ENCODE assay signal across 19 mouse cellular contexts in the genomic region with DNA sequence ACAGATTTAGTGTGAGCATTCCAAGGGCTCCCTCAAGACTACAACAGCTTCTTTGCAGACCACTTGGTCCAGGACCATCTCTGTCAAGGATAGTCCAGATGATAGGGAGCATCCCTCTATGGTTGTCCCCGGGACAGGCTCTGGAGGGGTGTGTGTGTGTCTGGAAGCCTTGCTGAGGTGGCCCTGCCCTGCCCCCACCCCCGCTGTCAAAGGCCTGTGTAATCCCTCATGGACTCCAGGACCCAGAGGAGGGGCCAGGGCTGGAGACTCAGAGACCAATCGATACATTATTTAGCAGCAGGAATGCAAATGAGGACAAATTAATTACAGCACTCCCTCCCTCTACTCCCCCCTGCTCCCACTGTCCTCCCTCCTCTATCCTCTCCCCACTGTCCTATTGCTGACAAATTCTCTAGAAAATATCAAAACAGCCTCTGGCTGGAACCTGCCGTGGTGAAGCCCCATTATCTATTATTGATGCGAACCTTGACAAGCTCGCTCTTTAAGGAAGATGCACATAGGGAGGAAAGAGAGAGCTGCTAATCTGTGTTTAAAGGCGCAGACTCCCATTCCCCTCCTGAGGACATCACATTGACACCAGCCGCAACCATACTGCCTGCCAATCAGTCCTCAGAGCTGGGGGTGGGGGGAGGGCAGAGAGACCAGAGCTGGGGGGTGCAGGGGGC. TPM values are rescaled to one million over a fixed set of nuclear protein-coding genes. Genes with fewer than 3 reads are reported as not detected.
DNase-seq lines count a peak whose midpoint lies in the region; ATAC-seq lines count a peak whose summit lies in the region.
"Had no signal": no experiment of that assay in that cellular context is flagged by ENCODE, and none has a peak within 500 bp of the region (broad histone marks: within the 10 kb centered on the region; RNA-seq: fewer than 3 reads in every experiment).

No protein-coding gene starts in this region.

- peak overlapping the region; percentile 51 for H3K27ac ChIP-seq in hindbrain, embryonic 11.5 days (ENCODE audit: low read depth, low read length)
- 0 out of 2 replicates have a peak overlapping the region, but pooled peaks have one; percentile 15 for H3K27ac ChIP-seq in hindbrain, embryonic 14.5 days
- H3K27ac ChIP-seq in midbrain, embryonic 13.5 days: peak overlapping the region; percentile 79
- H3K27ac ChIP-seq in neural tube, embryonic 14.5 days (ENCODE audit: low read depth, low read length): peak overlapping the region; percentile 28
- H3K27ac ChIP-seq: kidney, postnatal 0 days; limb, embryonic 13.5 days; liver, embryonic 13.5 days; macrophage had no signal

- H3K36me3 ChIP-seq in hindbrain, embryonic 11.5 days (ENCODE audit: control insufficient read depth, insufficient read depth, low read length): no peaks in the 10 kb centered on the region
- no peaks in the 10 kb centered on the region for H3K36me3 ChIP-seq in hindbrain, embryonic 14.5 days (replicated peaks; ENCODE audit: control insufficient read depth, insufficient read depth)
- H3K36me3 ChIP-seq in midbrain, embryonic 13.5 days: no peaks in the 10 kb centered on the region
- no peaks in the 10 kb centered on the region for H3K36me3 ChIP-seq in neural tube, embryonic 14.5 days (ENCODE audit: control insufficient read depth, insufficient read depth, low read length)
- H3K36me3 ChIP-seq: limb, embryonic 13.5 days; liver, embryonic 13.5 days had no signal

- ATAC-seq in hindbrain, embryonic 11.5 days (ENCODE audit: low FRiP score): peak; percentile 69
- no peak; the same call in 1 of the 2 replicates for ATAC-seq in hindbrain, embryonic 14.5 days (ENCODE audit: low FRiP score)
- ATAC-seq in midbrain, embryonic 13.5 days: peak; percentile 79
- peak; percentile 28; the same call in 1 of the 2 replicates for ATAC-seq in neural tube, embryonic 14.5 days (ENCODE audit: low read depth)
- ATAC-seq: intestine, postnatal 0 days had no signal

- no peak overlapping the region for H3K4me3 ChIP-seq in hindbrain, embryonic 11.5 days (ENCODE audit: low read depth, low read length)
- H3K4me3 ChIP-seq in hindbrain, embryonic 14.5 days (replicated peaks; ENCODE audit: low read length): no peak overlapping the region
- no peak overlapping the region for H3K4me3 ChIP-seq in midbrain, embryonic 13.5 days (replicated peaks)
- H3K4me3 ChIP-seq in neural tube, embryonic 14.5 days (ENCODE audit: low read depth, low read length): no peak overlapping the region
- H3K4me3 ChIP-seq: limb, embryonic 13.5 days; liver, embryonic 13.5 days had no signal

- peak; percentile 43 for DNase-seq in hindbrain, embryonic 11.5 days (ENCODE audit: low spot score)
- DNase-seq in hindbrain, embryonic 14.5 days (ENCODE audit: low spot score): no peak
- DNase-seq in urinary bladder, postnatal 14 days (ENCODE audit: low spot score): no peak
- no peak for DNase-seq in right cerebral cortex, adult 2 months (ENCODE audit: low spot score in 2 of 2)
- no peak for DNase-seq in cerebellum, postnatal 10 days
- DNase-seq: adrenal gland, adult 8-10 months; cerebellum, postnatal 14 days; embryo, embryonic 11 days; gastrocnemius, postnatal 10 days; heart, adult 18-20 months; liver, embryonic 13.5 days; lung, embryonic 14.5 days; thymus, postnatal 25 days had no signal

- no peak overlapping the region for H3K4me2 ChIP-seq in hindbrain, embryonic 11.5 days (replicated peaks; ENCODE audit: low read depth, low read length)
- H3K4me2 ChIP-seq in hindbrain, embryonic 14.5 days (replicated peaks): 0 out of 2 replicates have a peak overlapping the region, but pooled peaks have one; percentile 11
- 0 out of 2 replicates have a peak overlapping the region, but pooled peaks have one; percentile 14 for H3K4me2 ChIP-seq in midbrain, embryonic 13.5 days (replicated peaks)
- no peak overlapping the region for H3K4me2 ChIP-seq in neural tube, embryonic 14.5 days (ENCODE audit: low read depth, low read length)
- H3K4me2 ChIP-seq: limb, embryonic 13.5 days; liver, embryonic 13.5 days; lung, embryonic 14.5 days had no signal

- 0 out of 2 replicates have a peak, but pooled peaks cover 3% of the 10 kb centered on the region for H3K4me1 ChIP-seq in hindbrain, embryonic 11.5 days (replicated peaks; ENCODE audit: control insufficient read depth, insufficient read depth, low read length)
- H3K4me1 ChIP-seq in hindbrain, embryonic 14.5 days (replicated peaks; ENCODE audit: control insufficient read depth, insufficient read depth, low read length): peaks cover 9% of the 10 kb centered on the region
- H3K4me1 ChIP-seq in midbrain, embryonic 13.5 days (replicated peaks): peaks cover 18% of the 10 kb centered on the region
- 0 out of 2 replicates have a peak, but pooled peaks cover 10% of the 10 kb centered on the region for H3K4me1 ChIP-seq in neural tube, embryonic 14.5 days (ENCODE audit: control insufficient read depth, insufficient read depth, low read length)
- H3K4me1 ChIP-seq: limb, embryonic 13.5 days; liver, embryonic 13.5 days had no signal

- H3K9me3 ChIP-seq in hindbrain, embryonic 11.5 days (ENCODE audit: control insufficient read depth, low read length): no peaks in the 10 kb centered on the region
- no peaks in the 10 kb centered on the region for H3K9me3 ChIP-seq in hindbrain, embryonic 14.5 days (ENCODE audit: control insufficient read depth, low read length)
- H3K9me3 ChIP-seq in midbrain, embryonic 13.5 days: no peaks in the 10 kb centered on the region
- H3K9me3 ChIP-seq in neural tube, embryonic 14.5 days (ENCODE audit: control insufficient read depth, low read length): no peaks in the 10 kb centered on the region
- H3K9me3 ChIP-seq: limb, embryonic 13.5 days; liver, embryonic 13.5 days had no signal

- no peak overlapping the region for H3K9ac ChIP-seq in hindbrain, embryonic 11.5 days (ENCODE audit: low read depth, low read length)
- H3K9ac ChIP-seq in hindbrain, embryonic 14.5 days: no peak overlapping the region
- no peak overlapping the region for H3K9ac ChIP-seq in midbrain, embryonic 13.5 days (replicated peaks)
- no peak overlapping the region for H3K9ac ChIP-seq in neural tube, embryonic 14.5 days (replicated peaks; ENCODE audit: low read depth, low read length)
- H3K9ac ChIP-seq: limb, embryonic 13.5 days; liver, embryonic 13.5 days; lung, embryonic 14.5 days had no signal

- no peaks in the 10 kb centered on the region for H3K27me3 ChIP-seq in hindbrain, embryonic 11.5 days (ENCODE audit: control insufficient read depth, insufficient read depth, low read length)
- H3K27me3 ChIP-seq in hindbrain, embryonic 14.5 days (ENCODE audit: control insufficient read depth, insufficient read depth, low read length): no peaks in the 10 kb centered on the region
- H3K27me3 ChIP-seq in midbrain, embryonic 13.5 days: no peaks in the 10 kb centered on the region
- no peaks in the 10 kb centered on the region for H3K27me3 ChIP-seq in neural tube, embryonic 14.5 days (ENCODE audit: control insufficient read depth, insufficient read depth, low read length)

- WGBS in hindbrain, embryonic 11.5 days: 31% methylated on average over 8 of the region's 8 CpGs
- WGBS in hindbrain, embryonic 14.5 days: 16% methylated on average over 8 of the region's 8 CpGs
- WGBS in midbrain, embryonic 13.5 days: 14% methylated on average over 8 of the region's 8 CpGs
- 18% methylated on average over 8 of the region's 8 CpGs for WGBS in neural tube, embryonic 14.5 days

RNA-seq across cellular contexts. Expression of a gene that starts 33.4 kb away (rescaled TPM):
- 13.3 and 14.3 TPM in 2 replicates for polyA plus RNA-seq in hindbrain, embryonic 11.5 days (2014; fragmentation: Nextera tagmentation; extraction: Ambion mirVana)
- 19.9 and 22.3 TPM in 2 replicates for polyA plus RNA-seq in hindbrain, embryonic 14.5 days (2014; fragmentation: Nextera tagmentation; extraction: Ambion mirVana)
- polyA plus RNA-seq in midbrain, embryonic 13.5 days (2015; fragmentation: Nextera tagmentation; extraction: Ambion mirVana): 16.7 and 19.8 TPM in 2 replicates
- polyA plus RNA-seq in neural tube, embryonic 14.5 days (2014; fragmentation: Nextera tagmentation; extraction: Ambion mirVana): 18.9 and 21.9 TPM in 2 replicates

Comparison
In these comparisons a context has a peak if more than half of its experiments do, and no peak if none do; other contexts are left out.
1. H3K4me2 ChIP-seq: peak in hindbrain, embryonic 14.5 days (single experiment) and midbrain, embryonic 13.5 days (single experiment); none in hindbrain, embryonic 11.5 days (single experiment) and neural tube, embryonic 14.5 days (single experiment).
2. H3K27ac ChIP-seq: peak in every context shown above with its lines; median percentile 79 in midbrain, embryonic 13.5 days; 51 in hindbrain, embryonic 11.5 days; 28 in neural tube, embryonic 14.5 days; 15 in hindbrain, embryonic 14.5 days.